Mouse (Mus musculus) cortical plate, adult 2 months (tissue): ENCODE measurements around the gene Pom121.

Source experiments
- CTCF ChIP-seq: fragments of 200-500 bp; IDR thresholded peaks from 2 replicates; pipeline ENCODE4 v1.5.1; 2011; ENCODE audit warnings: mild to moderate bottlenecking, control low read depth, low read length; ENCODE audit not compliant: insufficient read depth; ENCODE audit errors: extremely low read depth
- POLR2A ChIP-seq: fragments of 200-500 bp; IDR thresholded peaks from 2 replicates; pipeline ENCODE4 v1.6.1; 2011; ENCODE audit warnings: mild to moderate bottlenecking, low read length, control low read depth; ENCODE audit not compliant: insufficient read depth; ENCODE audit errors: extremely low read depth

DNA sequence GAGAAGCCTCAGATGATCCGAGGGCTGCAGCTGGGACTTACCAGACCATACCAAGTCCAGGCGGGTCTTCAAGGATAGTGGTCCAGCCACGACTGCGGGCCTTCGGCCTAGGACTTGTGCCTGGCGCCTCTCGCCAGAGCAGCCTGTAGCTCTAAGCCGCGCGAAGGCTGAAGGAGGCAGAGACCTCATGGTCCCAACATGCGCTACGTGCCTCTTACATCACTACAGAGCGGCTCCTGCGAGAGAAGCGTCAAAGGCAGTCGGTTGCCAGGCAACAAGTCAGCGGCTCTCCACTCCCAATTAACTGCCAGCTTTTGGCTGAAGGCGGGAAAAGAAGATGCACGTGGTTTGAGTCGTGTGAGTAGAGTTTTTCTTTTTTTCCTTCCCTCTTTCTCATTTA is 10.3 kb upstream of the Pom121 start:
- TF ChIP-seq POLR2A (peak; percentile 41; the same call in 1 of the 2 replicates), CTCF (no peak)
